Mouse (Mus musculus) ES-Bruce4 (cell line): ENCODE results near the gene B230307C23Rik. TPM values are rescaled to one million over a fixed set of nuclear protein-coding genes. Genes with fewer than 3 reads are reported as not detected.

Experiments used
- H3K27ac ChIP-seq: 2 replicates; pipeline ENCODE4 v1.5.1; 2012; ENCODE audit warnings: low read length, inconsistent platforms; ENCODE audit not compliant: insufficient read depth
- H3K27me3 ChIP-seq: 2 replicates; pipeline ENCODE4 v1.6.1; 2012; ENCODE audit warnings: mild to moderate bottlenecking, low read length, inconsistent platforms; ENCODE audit not compliant: control insufficient read depth, poor library complexity, insufficient read depth, severe bottlenecking
- H3K36me3 ChIP-seq: 2 replicates; pipeline ENCODE4 v1.6.1; 2012; ENCODE audit warnings: inconsistent platforms, mild to moderate bottlenecking, low read length, moderate library complexity; ENCODE audit not compliant: control insufficient read depth, poor library complexity, insufficient read depth, severe bottlenecking
- H3K4me1 ChIP-seq: one replicate; pipeline ENCODE4 v1.8.1; 2011; ENCODE audit warnings: low read length; ENCODE audit not compliant: control insufficient read depth, insufficient read depth
- H3K4me3 ChIP-seq: 2 replicates; pipeline ENCODE4 v1.5.1; 2011; ENCODE audit warnings: low read depth, mild to moderate bottlenecking, low read length
- H3K9ac ChIP-seq: 2 replicates; pipeline ENCODE4 v1.6.1; 2012; ENCODE audit warnings: low read depth, mild to moderate bottlenecking, inconsistent platforms; ENCODE audit not compliant: poor library complexity, severe bottlenecking
- H3K9me3 ChIP-seq: replicated peaks from 2 replicates; pipeline ENCODE4 v1.6.1; 2012; ENCODE audit warnings: mild to moderate bottlenecking, low read length, inconsistent platforms; ENCODE audit not compliant: control insufficient read depth, poor library complexity, insufficient read depth, severe bottlenecking
- CTCF ChIP-seq: IDR thresholded peaks from one replicate; pipeline ENCODE4 v1.8.1; 2011; ENCODE audit warnings: low read depth, low read length
- EP300 ChIP-seq: IDR thresholded peaks from 2 replicates; pipeline ENCODE4 v1.6.1; 2011; ENCODE audit warnings: low read depth, low read length; ENCODE audit not compliant: insufficient read depth
- POLR2A ChIP-seq: IDR thresholded peaks from one replicate; pipeline ENCODE4 v1.8.1; 2011; ENCODE audit warnings: low read length; ENCODE audit not compliant: insufficient read depth
- polyA plus RNA-seq: library from polyadenylated mRNA; stranded (reverse); fragments of >200 nt; gene quantifications from 2 replicates; pipeline ENCODE4 v1.2.4, GENCODE M21; 2011; ENCODE audit warnings: low read depth; ENCODE audit not compliant: missing spikeins, insufficient read depth, insufficient read length

Gene B230307C23Rik
- 28.1 and 28.4 TPM in 2 replicates for polyA plus RNA-seq

DNA sequence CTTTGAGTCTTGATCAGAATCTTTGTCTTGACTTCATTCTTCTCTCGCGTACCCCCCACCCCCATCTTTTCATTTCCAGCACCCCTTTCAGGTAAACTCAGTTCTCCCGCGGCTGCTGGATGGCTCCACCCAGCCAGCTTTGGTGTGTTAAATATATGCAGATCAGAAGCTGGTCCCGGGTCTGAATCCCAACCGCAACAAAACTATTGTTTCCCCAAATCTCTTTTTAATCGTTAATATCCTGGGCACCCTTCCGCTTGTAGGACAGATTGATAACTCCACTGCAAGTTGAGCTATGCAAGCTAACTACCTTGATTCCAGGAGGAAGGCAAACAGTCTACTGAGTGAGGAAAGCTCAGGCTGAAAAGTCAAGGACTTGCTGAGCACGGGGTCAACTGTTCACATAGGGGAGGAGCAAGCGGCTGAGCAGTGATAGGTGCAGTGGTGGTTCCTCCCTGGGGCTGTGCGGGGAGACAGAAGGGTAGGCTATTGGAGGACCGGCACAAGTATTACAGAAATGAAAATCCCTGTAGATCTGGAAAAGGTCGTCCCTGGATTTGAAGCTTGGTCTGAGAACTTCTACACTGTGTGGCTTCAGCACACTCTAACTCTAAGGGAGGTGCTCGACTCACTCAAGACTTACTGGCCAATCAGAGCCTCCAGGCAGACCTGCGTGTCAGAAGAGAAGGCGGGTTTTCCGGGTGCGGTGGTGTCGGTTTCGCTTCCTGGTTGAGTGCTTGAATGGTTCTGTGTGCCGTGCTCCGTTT is at the start of gene B230307C23Rik:
TSS of gene B230307C23Rik (plus strand) at position 700 of the 767 bp plus-strand sequence.
- Histone ChIP-seq H3K4me1 (peaks cover 3% of the 10 kb centered on the region), H3K27me3 (no peaks in the 10 kb centered on the region; the same call in 1 of the 2 replicates), H3K9me3 (0 out of 2 replicates have a peak, but pooled peaks cover 2% of the 10 kb centered on the region), H3K36me3 (no peaks in the 10 kb centered on the region), H3K27ac (peak within 1 kb of the TSS; percentile 89), H3K9ac (peak within 1 kb of the TSS; percentile 30), H3K4me3 (peak within 1 kb of the TSS; percentile 76)
- TF ChIP-seq EP300 (no peak), CTCF (no peak), POLR2A (no peak)

GRCm38 (mm10) chr16:97948836-97949235 is 48.3 kb upstream of the B230307C23Rik start:
- no peak overlapping the region for H3K27ac ChIP-seq
- H3K9me3 ChIP-seq = no peaks in the 10 kb centered on the region
- no peak overlapping the region for H3K4me3 ChIP-seq
- no peak overlapping the region for H3K9ac ChIP-seq
- no peaks in the 10 kb centered on the region for H3K27me3 ChIP-seq
- peaks cover 22% of the 10 kb centered on the region for H3K36me3 ChIP-seq
- TF ChIP-seq CTCF = no peak
- TF ChIP-seq EP300 = no peak
- TF ChIP-seq POLR2A = no peak
- peaks cover 3% of the 10 kb centered on the region for H3K4me1 ChIP-seq

DNA sequence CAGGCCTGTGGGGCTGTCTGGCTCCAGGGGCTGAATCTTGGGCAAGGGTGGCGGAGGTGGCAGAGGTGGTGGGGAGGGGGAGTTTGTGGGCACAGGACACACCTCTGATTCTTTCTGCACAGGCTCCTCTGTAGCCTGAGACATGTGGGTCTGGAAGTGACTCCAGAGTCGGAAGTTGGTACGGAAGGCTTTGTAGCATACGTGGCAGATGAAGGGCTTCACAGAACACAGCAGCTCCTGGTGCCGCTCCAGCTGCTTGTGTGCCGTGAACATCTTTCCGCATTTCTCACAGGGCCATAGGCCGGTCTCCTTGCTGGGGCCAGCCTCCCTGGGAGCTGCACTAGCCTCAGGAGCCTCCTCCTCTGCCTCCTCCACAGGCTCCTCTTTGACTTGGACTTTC is 47.1 kb upstream of the B230307C23Rik start:
- Histone ChIP-seq H3K9me3 (no peaks in the 10 kb centered on the region), H3K4me1 (peaks cover 3% of the 10 kb centered on the region), H3K27me3 (no peaks in the 10 kb centered on the region), H3K36me3 (peaks cover 22% of the 10 kb centered on the region), H3K4me3 (no peak overlapping the region), H3K27ac (no peak overlapping the region), H3K9ac (no peak overlapping the region)
- TF ChIP-seq CTCF (no peak), POLR2A (no peak), EP300 (no peak)

- Histone ChIP-seq H3K27ac (no peak overlapping the region), H3K4me1 (peaks cover 3% of the 10 kb centered on the region), H3K27me3 (no peaks in the 10 kb centered on the region), H3K4me3 (no peak overlapping the region), H3K9me3 (no peaks in the 10 kb centered on the region), H3K36me3 (peaks cover 32% of the 10 kb centered on the region), H3K9ac (no peak overlapping the region)
- TF ChIP-seq CTCF (no peak), EP300 (no peak), POLR2A (no peak)
Observed at GRCm38 (mm10) chr16:97952371-97952770, 44.7 kb upstream of the B230307C23Rik start.

DNA sequence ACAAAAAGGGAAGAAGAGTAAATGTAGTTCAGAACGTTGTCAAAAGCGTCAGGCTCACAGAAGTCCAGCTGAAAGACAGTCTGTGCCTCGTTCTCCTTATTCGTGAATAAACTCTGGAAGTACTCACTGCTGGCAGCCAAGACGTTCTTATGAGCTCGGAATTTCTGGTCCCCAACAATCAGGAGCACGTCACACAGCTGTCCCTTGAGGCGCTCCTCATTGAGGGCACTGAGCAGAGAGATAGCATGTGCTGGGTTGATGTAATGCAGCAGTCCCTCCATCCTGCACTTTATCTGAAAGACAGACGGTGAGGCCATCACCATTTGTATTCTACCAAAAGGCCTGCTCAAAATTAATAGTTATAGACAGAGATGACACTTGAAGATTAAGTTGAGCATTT is 44.3 kb upstream of the B230307C23Rik start:
- H3K9me3 ChIP-seq = no peaks in the 10 kb centered on the region

GRCm38 (mm10) chr16:97953300-97953699 is 43.8 kb upstream of the B230307C23Rik start:
- Histone ChIP-seq H3K36me3 (peaks cover 35% of the 10 kb centered on the region), H3K27me3 (no peaks in the 10 kb centered on the region), H3K9me3 (no peaks in the 10 kb centered on the region), H3K27ac (no peak overlapping the region), H3K9ac (no peak overlapping the region), H3K4me1 (peaks cover 3% of the 10 kb centered on the region), H3K4me3 (no peak overlapping the region)
- TF ChIP-seq CTCF = no peak
- no peak for TF ChIP-seq EP300
- no peak for TF ChIP-seq POLR2A

More for the DNA sequence above, 44.3 kb upstream of the B230307C23Rik start:
- no peak overlapping the region for H3K4me3 ChIP-seq
- TF ChIP-seq POLR2A (no peak), CTCF (no peak)
- peaks cover 35% of the 10 kb centered on the region for H3K36me3 ChIP-seq
- no peak overlapping the region for H3K9ac ChIP-seq
- no peak overlapping the region for H3K27ac ChIP-seq
- no peaks in the 10 kb centered on the region for H3K27me3 ChIP-seq
- peaks cover 3% of the 10 kb centered on the region for H3K4me1 ChIP-seq
